Mouse (Mus musculus) CH12.LX (cell line): Measurements from ENCODE around the gene Itpr1. TPM values are rescaled to one million over a fixed set of nuclear protein-coding genes. Genes with fewer than 3 reads are reported as not detected.

Experiments
- DNase-seq: peaks from one replicate; pipeline ENCODE4 v3.0.0-alpha.2; 2013; ENCODE audit errors: extremely low read depth
- H3K27ac ChIP-seq: 2 replicates; pipeline ENCODE4 v1.5.1; 2012; ENCODE audit warnings: low read depth, mild to moderate bottlenecking, control low read depth, moderate library complexity; ENCODE audit not compliant: insufficient read depth
- H3K27me3 ChIP-seq: replicated peaks from 2 replicates; pipeline ENCODE3; 2012; ENCODE audit warnings: inconsistent platforms
- H3K36me3 ChIP-seq, 2 experiments: replicated peaks in 1 of 2; 2 replicates each; pipeline versions ENCODE3 to v1.6.1; 2012; ENCODE audit warnings: inconsistent platforms in 1 of 2, low read length in 1 of 2, mild to moderate bottlenecking in 1 of 2, mixed read lengths in 1 of 2, moderate library complexity in 1 of 2; ENCODE audit not compliant: control insufficient read depth in 1 of 2, insufficient read depth in 1 of 2
- H3K4me1 ChIP-seq, 2 experiments: 2 replicates each; pipeline ENCODE4 v1.6.1; 2012; ENCODE audit warnings: inconsistent platforms in 1 of 2, moderate library complexity in 1 of 2; ENCODE audit not compliant: insufficient read depth in 2 of 2, control insufficient read depth in 1 of 2
- H3K4me2 ChIP-seq: 2 replicates; pipeline ENCODE4 v1.6.1; 2012; ENCODE audit warnings: low read depth, mild to moderate bottlenecking, control low read depth; ENCODE audit not compliant: poor library complexity, insufficient read depth, severe bottlenecking
- H3K4me3 ChIP-seq, 3 experiments: fragments of 150-350 bp in 1 of 3; sonication (generic) in 1 of 3; replicated peaks in 1 of 3; 2 replicates each; pipeline versions ENCODE3 to v1.5.1; 2011 to 2012; ENCODE audit warnings: low read depth in 2 of 3, low read length in 2 of 3, mild to moderate bottlenecking in 2 of 3, moderate library complexity in 2 of 3, control low read depth in 1 of 3, improper control_type of control experiment in 1 of 3, inconsistent platforms in 1 of 3, mixed read lengths in 1 of 3; ENCODE audit not compliant: poor library complexity in 1 of 3
- H3K79me2 ChIP-seq: replicated peaks from 2 replicates; pipeline ENCODE4 v1.6.1; 2012; ENCODE audit warnings: mild to moderate bottlenecking, moderate library complexity; ENCODE audit not compliant: control insufficient read depth, poor library complexity, insufficient read depth, severe bottlenecking; ENCODE audit errors: extremely low read depth
- H3K9ac ChIP-seq: 2 replicates; pipeline ENCODE4 v1.6.1; 2012; ENCODE audit warnings: low read depth, mild to moderate bottlenecking, control low read depth, moderate library complexity; ENCODE audit not compliant: insufficient read depth
- H3K9me3 ChIP-seq: replicated peaks from 2 replicates; pipeline ENCODE3; 2012; ENCODE audit warnings: low read length, inconsistent platforms, mixed read lengths
- BHLHE40 ChIP-seq: IDR thresholded peaks from 2 replicates; pipeline ENCODE4 v1.6.1; 2011; ENCODE audit warnings: mild to moderate bottlenecking, low read depth, low read length, improper control_type of control experiment
- CHD1 ChIP-seq: IDR thresholded peaks from 2 replicates; pipeline ENCODE4 v1.6.1; 2012; ENCODE audit warnings: low read depth, low read length, improper control_type of control experiment, inconsistent platforms
- CHD2 ChIP-seq: IDR thresholded peaks from 2 replicates; pipeline ENCODE4 v1.6.1; 2011; ENCODE audit warnings: low read length, improper control_type of control experiment
- CTCF ChIP-seq, 2 experiments: IDR thresholded peaks in 1 of 2; conservative IDR thresholded peaks in 1 of 2; 2 replicates each; pipeline ENCODE4 v1.5.1; 2011 to 2012; ENCODE audit warnings: low read depth in 2 of 2, low read length in 2 of 2, improper control_type of control experiment in 1 of 2, inconsistent platforms in 1 of 2, mild to moderate bottlenecking in 1 of 2, moderate library complexity in 1 of 2
- E2F4 ChIP-seq: IDR thresholded peaks from 2 replicates; pipeline ENCODE4 v1.6.1; 2011; ENCODE audit warnings: low read depth, low read length, improper control_type of control experiment; ENCODE audit not compliant: insufficient replicate concordance
- EP300 ChIP-seq: IDR thresholded peaks from 2 replicates; pipeline ENCODE4 v1.6.1; 2011; ENCODE audit warnings: low read length, improper control_type of control experiment
- JUN ChIP-seq: IDR thresholded peaks from 2 replicates; pipeline ENCODE4 v1.6.1; 2011; ENCODE audit warnings: low read depth, mild to moderate bottlenecking, low read length, improper control_type of control experiment, moderate library complexity; ENCODE audit not compliant: insufficient read depth
- KAT2A ChIP-seq: IDR thresholded peaks from 2 replicates; pipeline ENCODE4 v1.6.1; 2012; ENCODE audit warnings: low read length, improper control_type of control experiment, inconsistent platforms; ENCODE audit not compliant: insufficient replicate concordance
- MAFK ChIP-seq: IDR thresholded peaks from 2 replicates; pipeline ENCODE4 v1.6.1; 2011; ENCODE audit warnings: low read length, improper control_type of control experiment; ENCODE audit not compliant: insufficient replicate concordance
- MAX ChIP-seq: IDR thresholded peaks from 2 replicates; pipeline ENCODE4 v1.6.1; 2011; ENCODE audit warnings: low read length, improper control_type of control experiment
- MAZ ChIP-seq: IDR thresholded peaks from 2 replicates; pipeline ENCODE4 v1.6.1; 2012; ENCODE audit warnings: low read depth, mild to moderate bottlenecking, inconsistent platforms, low read length, improper control_type of control experiment, moderate library complexity
- MEF2A ChIP-seq: IDR thresholded peaks from 2 replicates; pipeline ENCODE4 v1.6.1; 2014; ENCODE audit warnings: low read depth, mild to moderate bottlenecking, inconsistent platforms, low read length, improper control_type of control experiment, borderline replicate concordance
- MXI1 ChIP-seq: IDR thresholded peaks from 2 replicates; pipeline ENCODE4 v1.6.1; 2011; ENCODE audit warnings: mild to moderate bottlenecking, low read depth, low read length, improper control_type of control experiment
- NRF1 ChIP-seq: IDR thresholded peaks from 2 replicates; pipeline ENCODE4 v1.6.1; 2014; ENCODE audit warnings: low read depth, mild to moderate bottlenecking, inconsistent platforms, low read length, improper control_type of control experiment, moderate library complexity
- POLR2AphosphoS2 ChIP-seq: IDR thresholded peaks from 2 replicates; pipeline ENCODE4 v1.6.1; 2011; ENCODE audit warnings: low read depth, low read length, improper control_type of control experiment
- TBP ChIP-seq: conservative IDR thresholded peaks from 2 replicates; pipeline ENCODE4 v1.6.1; 2011; ENCODE audit warnings: low read depth, low read length, improper control_type of control experiment
- UBTF ChIP-seq: IDR thresholded peaks from 2 replicates; pipeline ENCODE4 v1.6.1; 2012; ENCODE audit warnings: low read depth, mild to moderate bottlenecking, inconsistent platforms, low read length, improper control_type of control experiment, moderate library complexity
- ZC3H11A ChIP-seq: IDR thresholded peaks from 2 replicates; pipeline ENCODE4 v1.6.1; 2012; ENCODE audit warnings: low read depth, mild to moderate bottlenecking, inconsistent platforms, low read length, improper control_type of control experiment
- ZNF384 ChIP-seq: IDR thresholded peaks from 2 replicates; pipeline ENCODE4 v1.6.1; 2012; ENCODE audit warnings: low read depth, low read length, improper control_type of control experiment, inconsistent platforms
- dilution Hi-C: fragments of 300-500 bp; cut with MboI; formaldehyde crosslinking; loops from 2 replicates; pipeline ENCODE4 v1.14.3; 2020; ENCODE audit warnings: low sequenced_read_pairs; ENCODE audit not compliant: extremely low pct_unique_long_range_greater_than_20kb, extremely low pct_ligation_motif_present
- in situ Hi-C: fragments of 300-500 bp; cut with MboI; formaldehyde crosslinking; loops from 3 replicates; pipeline ENCODE4 v1.14.3; 2019; ENCODE audit warnings: low sequenced_read_pairs, low pct_ligation_motif_present, low pct_unique_long_range_greater_than_20kb, mixed read lengths
- polyA plus RNA-seq: library from polyadenylated mRNA; unstranded; fragments of >175 nt; gene quantifications from 2 replicates; pipeline ENCODE4 v1.2.1, GENCODE M21; 2012; ENCODE audit warnings: low read depth; ENCODE audit not compliant: insufficient read length
- total RNA-seq, 2 experiments: library from RNA; depleted of rRNA; stranded (reverse); fragments of 300-350 nt in 1 of 2; fragments of >200 nt in 1 of 2; gene quantifications; 2 replicates each; pipeline ENCODE4 v1.2.3; 2012 to 2014

The Itpr1 gene
- total and polyA plus RNA-seq, 3 experiments, result 42.8 to 73.1 (median 53.4) TPM

- in situ Hi-C loops (no loop called here), dilution Hi-C loops (no loop called here)
- H3K9me3 ChIP-seq, result no peaks in the 10 kb centered on the region
- no peaks in the 10 kb centered on the region for H3K79me2 ChIP-seq
- no peak overlapping the region for H3K9ac ChIP-seq
- peaks cover 0 to 31% of the 10 kb centered on the region in 2 experiments; a peak in 2 of 4 replicates for H3K4me1 ChIP-seq
- H3K4me2 ChIP-seq, result no peak overlapping the region
- no peak overlapping the region for H3K4me3 ChIP-seq
- peaks cover 15 to 74% of the 10 kb centered on the region in 2 experiments for H3K36me3 ChIP-seq
- H3K27ac ChIP-seq, result no peak overlapping the region
- no peaks in the 10 kb centered on the region for H3K27me3 ChIP-seq
- TF ChIP-seq MAZ (no peak), JUN (no peak), POLR2AphosphoS2 (no peak), UBTF (no peak), NRF1 (no peak), TBP (no peak), CTCF (conservative IDR thresholded peaks at IDR 0.05 in 1 of 2, IDR thresholded peaks at IDR 0.05 in 1 of 2; ENCODE audit: low read depth in 2 of 2, low read length in 2 of 2) (no peak), MAFK (no peak), EP300 (no peak), MAX (no peak), MEF2A (no peak), KAT2A (no peak)
- no peak for DNase-seq
Measured at GRCm38 (mm10) chr6:108464308-108464979, 251.5 kb downstream of the Itpr1 start.

GRCm38 (mm10) chr6:108465159-108465558 lies 252.3 kb downstream of the Itpr1 start:
- Histone ChIP-seq H3K27me3 (no peaks in the 10 kb centered on the region), H3K9ac (no peak overlapping the region), H3K4me2 (no peak overlapping the region), H3K4me1 (peaks cover 0 to 31% of the 10 kb centered on the region in 2 experiments; a peak in 2 of 4 replicates), H3K27ac (no peak overlapping the region), H3K4me3 (no peak overlapping the region), H3K9me3 (no peaks in the 10 kb centered on the region), H3K79me2 (no peaks in the 10 kb centered on the region), H3K36me3 (peaks cover 15 to 75% of the 10 kb centered on the region in 2 experiments)
- in situ Hi-C loops, result no loop called here
- dilution Hi-C loops, result no loop called here
- TF ChIP-seq E2F4 (no peak), JUN (no peak), CHD2 (no peak), NRF1 (no peak), MEF2A (no peak), BHLHE40 (no peak), ZNF384 (no peak), MAFK (no peak), MAX (no peak), KAT2A (no peak), MXI1 (no peak), ZC3H11A (no peak), CHD1 (no peak), EP300 (no peak)
- no peak for DNase-seq
